Mouse (Mus musculus) E14TG2a.4 (cell line): ENCODE results near the gene Gnb4.
A peak's percentile ranks its signal among the peaks of the same experiment; 100 is the strongest.

ENCODE experiments used
- CTCF ChIP-seq: conservative IDR thresholded peaks from 2 replicates; pipeline ENCODE4 v1.5.1; 2014; ENCODE audit warnings: low read length
- POU5F1 ChIP-seq: IDR thresholded peaks from 2 replicates; pipeline ENCODE4 v1.6.1; 2014; ENCODE audit warnings: low read length, borderline replicate concordance

DNA sequence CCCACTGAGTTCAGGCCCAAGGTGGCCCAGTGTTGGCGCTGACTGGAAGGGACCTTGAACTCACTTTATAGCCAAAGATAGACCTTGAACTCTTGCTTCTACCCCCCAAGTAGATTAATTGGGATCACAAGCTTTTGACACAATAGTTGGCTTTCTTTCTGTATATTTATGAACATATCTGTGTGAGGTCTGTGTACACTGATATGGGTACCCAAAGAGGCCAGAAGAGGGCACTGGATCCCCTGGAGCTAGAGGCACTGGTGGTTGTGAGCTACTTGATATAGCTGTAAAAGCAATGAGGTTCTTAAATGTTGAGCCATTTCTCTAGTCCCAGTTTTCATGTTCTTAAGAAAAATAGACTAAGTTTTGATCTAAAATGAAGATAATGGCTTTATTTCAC is 63.3 kb downstream of the Gnb4 start:
- TF ChIP-seq CTCF = 0 out of 2 replicates have a peak, but pooled peaks have one; percentile 11
- no peak for TF ChIP-seq POU5F1
